Mouse (Mus musculus) layer of hippocampus, adult 11-12 months (tissue): ENCODE results near the gene Hebp2.
"Not testable (repeated sequence)": the region's sequence is repeated elsewhere in the genome, so short reads cannot be mapped to it uniquely, and the experiment has no call there.

Experiments
- DNase-seq: peaks from one replicate; pipeline ENCODE4 v3.0.0; 2022; ENCODE audit warnings: low spot score

Gene Hebp2

GRCm38 (mm10) chr10:18545813-18546235, at the start of gene Hebp2:
TSS of gene Hebp2 (minus strand) at chr10:18546076.
- peak; percentile 60 for DNase-seq

- no peak for DNase-seq
These were observed 43.6 kb upstream of the Hebp2 start for GRCm38 (mm10) chr10:18589455-18589854.

GRCm38 (mm10) chr10:18584188-18584587, 38.3 kb upstream of the Hebp2 start:
- no peak for DNase-seq

GRCm38 (mm10) chr10:18572581-18572980, 26.7 kb upstream of the Hebp2 start:
- DNase-seq, result no peak

GRCm38 (mm10) chr10:18562940-18563339, 17.1 kb upstream of the Hebp2 start:
- DNase-seq, result peak; percentile 60

GRCm38 (mm10) chr10:18561445-18561844, 15.6 kb upstream of the Hebp2 start:
- DNase-seq, result no peak

GRCm38 (mm10) chr10:18559076-18559475, 13.2 kb upstream of the Hebp2 start:
- DNase-seq, result not testable (repeated sequence)

- no peak for DNase-seq
These were observed 3.7 kb upstream of the Hebp2 start for GRCm38 (mm10) chr10:18549321-18550216.

GRCm38 (mm10) chr10:18547381-18547780, 1.5 kb upstream of the Hebp2 start:
- DNase-seq, result no peak

GRCm38 (mm10) chr10:18545309-18545708, 567 bp downstream of the Hebp2 start:
- no peak for DNase-seq

- DNase-seq, result no peak
These were observed 9.0 kb downstream of the Hebp2 start for GRCm38 (mm10) chr10:18536889-18537288.

- no peak for DNase-seq
These were observed 13.6 kb downstream of the Hebp2 start for GRCm38 (mm10) chr10:18532293-18532692.

GRCm38 (mm10) chr10:18530161-18530560, 15.7 kb downstream of the Hebp2 start:
- no peak for DNase-seq

GRCm38 (mm10) chr10:18529177-18529576, 16.7 kb downstream of the Hebp2 start:
- no peak for DNase-seq

- peak; percentile 62 for DNase-seq
These were observed 17.4 kb downstream of the Hebp2 start for GRCm38 (mm10) chr10:18528475-18528874.

GRCm38 (mm10) chr10:18527766-18528165, 18.1 kb downstream of the Hebp2 start:
- DNase-seq, result no peak

- no peak for DNase-seq
These were observed 18.8 kb downstream of the Hebp2 start for GRCm38 (mm10) chr10:18526851-18527675.

- DNase-seq, result peak; percentile 52
These were observed 19.6 kb downstream of the Hebp2 start for GRCm38 (mm10) chr10:18526184-18526850.

- DNase-seq, result no peak
These were observed 20.1 kb downstream of the Hebp2 start for GRCm38 (mm10) chr10:18525726-18526125.

GRCm38 (mm10) chr10:18525311-18525710, 20.6 kb downstream of the Hebp2 start:
- DNase-seq, result no peak

- DNase-seq, result no peak
These were observed 23.3 kb downstream of the Hebp2 start for GRCm38 (mm10) chr10:18522556-18522955.

- no peak for DNase-seq
These were observed 34.4 kb downstream of the Hebp2 start for GRCm38 (mm10) chr10:18511496-18511895.
